Comparison of ENCODE assay signal across 8 mouse cellular contexts in genomic region chr12:40199795-40200402, GRCm38 (mm10). TPM values are rescaled to one million over a fixed set of nuclear protein-coding genes. Genes with fewer than 3 reads are reported as not detected.
DNase-seq lines count a peak whose midpoint lies in the region; ATAC-seq and TF ChIP-seq lines count a peak whose summit lies in the region.

No protein-coding gene starts in this region.

- no peaks in the 10 kb centered on the region for H3K9me3 ChIP-seq in forebrain, embryonic 11.5 days (ENCODE audit: control insufficient read depth, low read length)
- H3K9me3 ChIP-seq in heart, embryonic 14.5 days (ENCODE audit: control insufficient read depth, low read length): no peaks in the 10 kb centered on the region
- no peaks in the 10 kb centered on the region for H3K9me3 ChIP-seq in liver, postnatal 0 days (ENCODE audit: low read length)

- TF ChIP-seq CTCF in liver, postnatal 0 days (IDR thresholded peaks at IDR 0.05; ENCODE audit: low read depth): peak; percentile 84
- peak; percentile 51; the same call in 1 of the 2 replicates for TF ChIP-seq CTCF in olfactory bulb, adult 2 months (IDR thresholded peaks at IDR 0.05; ENCODE audit: insufficient read depth, low read depth, low read length)

- TF ChIP-seq EP300 in liver, postnatal 0 days (IDR thresholded peaks at IDR 0.05; ENCODE audit: low read depth): no peak

- no peak overlapping the region for H3K9ac ChIP-seq in forebrain, embryonic 11.5 days (ENCODE audit: low read length)
- peak overlapping the region; percentile 81 for H3K9ac ChIP-seq in heart, embryonic 14.5 days (ENCODE audit: low read length)
- H3K9ac ChIP-seq in liver, postnatal 0 days (replicated peaks): no peak overlapping the region

- no peak overlapping the region for H3K27ac ChIP-seq in forebrain, embryonic 11.5 days (ENCODE audit: low read depth, low read length)
- H3K27ac ChIP-seq in heart, embryonic 14.5 days (replicated peaks in 1 of 2; ENCODE audit: control insufficient read depth in 1 of 2, insufficient read depth in 1 of 2, low read depth in 2 of 2, low read length in 2 of 2): peak overlapping the region; percentile 94 to 98; a peak in 3 of 4 replicates
- no peak overlapping the region for H3K27ac ChIP-seq in liver, postnatal 0 days (ENCODE audit: low read depth)
- no peak overlapping the region for H3K27ac ChIP-seq in olfactory bulb, adult 2 months (ENCODE audit: insufficient read depth, low read depth, low read length)

- no peak overlapping the region for H3K4me3 ChIP-seq in forebrain, embryonic 11.5 days (ENCODE audit: low read depth, low read length)
- H3K4me3 ChIP-seq in heart, embryonic 14.5 days (ENCODE audit: control insufficient read depth in 1 of 2, insufficient read depth in 1 of 2, low read depth in 1 of 2, low read length in 2 of 2): peak overlapping the region in 1 of 2 experiments; percentile 42; a peak in 2 of 4 replicates
- no peak overlapping the region for H3K4me3 ChIP-seq in liver, postnatal 0 days (ENCODE audit: low read depth, low read length)
- H3K4me3 ChIP-seq in olfactory bulb, adult 2 months (ENCODE audit: insufficient read depth, low read depth, low read length): no peak overlapping the region

- DNase-seq in CD8-positive naive resting alpha-beta T cell, adult 2 months (ENCODE audit: low read depth in 2 of 2, low spot score in 2 of 2): peak; percentile 53 to 70
- peak; percentile 61 to 69 for DNase-seq in adrenal gland, postnatal 36 days
- peak; percentile 69 for DNase-seq in forebrain, embryonic 11.5 days (ENCODE audit: low spot score)
- peak; percentile 68 for DNase-seq in kidney, postnatal 14 days
- DNase-seq in liver, postnatal 0 days: peak; percentile 59
- DNase-seq in thymus, postnatal 10 days (ENCODE audit: low spot score in 2 of 2): peak; percentile 78 to 86

- peaks cover 2% of the 10 kb centered on the region; the same call in 1 of the 2 replicates for H3K36me3 ChIP-seq in forebrain, embryonic 11.5 days (ENCODE audit: control insufficient read depth, insufficient read depth, low read length)
- H3K36me3 ChIP-seq in heart, embryonic 14.5 days (ENCODE audit: control insufficient read depth, insufficient read depth, low read length): peaks cover 43% of the 10 kb centered on the region
- peaks cover 32% of the 10 kb centered on the region for H3K36me3 ChIP-seq in liver, postnatal 0 days (replicated peaks; ENCODE audit: insufficient read depth, low read length)

- no peak overlapping the region for H3K4me2 ChIP-seq in forebrain, embryonic 11.5 days (ENCODE audit: low read depth, low read length, severe bottlenecking)
- peak overlapping the region; percentile 62 for H3K4me2 ChIP-seq in heart, embryonic 14.5 days (ENCODE audit: low read length)
- no peak overlapping the region for H3K4me2 ChIP-seq in liver, postnatal 0 days (ENCODE audit: low read depth, low read length)

- H3K4me1 ChIP-seq in forebrain, embryonic 11.5 days (replicated peaks; ENCODE audit: control insufficient read depth, insufficient read depth, low read length): no peaks in the 10 kb centered on the region
- H3K4me1 ChIP-seq in heart, embryonic 14.5 days (ENCODE audit: control insufficient read depth in 2 of 2, insufficient read depth in 2 of 2, low read length in 2 of 2): 0 out of 4 replicates have a peak, but pooled peaks cover 0 to 4% of the 10 kb centered on the region in 2 experiments
- H3K4me1 ChIP-seq in liver, postnatal 0 days (ENCODE audit: insufficient read depth): no peaks in the 10 kb centered on the region
- H3K4me1 ChIP-seq in olfactory bulb, adult 2 months (ENCODE audit: control insufficient read depth, insufficient read depth, low read length): no peaks in the 10 kb centered on the region

- no peak; the same call in 1 of the 2 replicates for ATAC-seq in forebrain, embryonic 11.5 days (replicated peaks; ENCODE audit: low FRiP score)
- no peak; the same call in 1 of the 2 replicates for ATAC-seq in heart, embryonic 14.5 days (ENCODE audit: insufficient number of reproducible peaks, insufficient read depth, low FRiP score, low read depth)
- ATAC-seq in liver, postnatal 0 days: peak; percentile 60

- no peaks in the 10 kb centered on the region for H3K27me3 ChIP-seq in forebrain, embryonic 11.5 days (ENCODE audit: control insufficient read depth, insufficient read depth, low read length)
- no peaks in the 10 kb centered on the region for H3K27me3 ChIP-seq in heart, embryonic 14.5 days (ENCODE audit: control insufficient read depth, insufficient read depth, low read length)
- H3K27me3 ChIP-seq in liver, postnatal 0 days (ENCODE audit: insufficient read depth, low read length): no peaks in the 10 kb centered on the region

- 51% methylated on average over 7 of the region's 7 CpGs for WGBS in forebrain, embryonic 11.5 days
- WGBS in heart, embryonic 14.5 days: 33% methylated on average over 7 of the region's 7 CpGs
- 46% methylated on average over 7 of the region's 7 CpGs for WGBS in liver, postnatal 0 days (ENCODE audit: insufficient replicate concordance)
- WGBS in olfactory bulb, adult 2 months: 33% methylated on average over 7 of the region's 7 CpGs

- TF ChIP-seq POLR2A in olfactory bulb, adult 2 months (IDR thresholded peaks at IDR 0.05; ENCODE audit: insufficient read depth, low read depth, low read length): no peak

RNA-seq across cellular contexts. Expression of gene Lsmem1, which starts 0.6 kb away (rescaled TPM):
- total RNA-seq in adrenal gland, postnatal 36 days (2021): not detected
- not detected in 2 replicates for polyA plus RNA-seq in forebrain, embryonic 11.5 days (2014; fragmentation: Nextera tagmentation; extraction: Ambion mirVana)
- 39.3 and 41.1 TPM in 2 replicates for polyA plus RNA-seq in heart, embryonic 14.5 days (2014; fragmentation: Nextera tagmentation; extraction: Ambion mirVana)
- polyA plus RNA-seq in liver, postnatal 0 days (2015; fragmentation: Nextera tagmentation; extraction: Ambion mirVana): 0.24 TPM in 1 of 2 replicates, not detected in the other
- polyA plus RNA-seq in olfactory bulb, adult 2 months (2012; ENCODE audit: insufficient read depth, insufficient read length, low replicate concordance, missing spikeins): not detected in 2 replicates

RNA-seq across cellular contexts. Expression of gene Ifrd1, which starts 48.4 kb away (rescaled TPM):
- 100 to 1,000 TPM; 150 to 205 TPM for total RNA-seq in adrenal gland, postnatal 36 days (2021)
- 200 and 201 TPM in 2 replicates for polyA plus RNA-seq in forebrain, embryonic 11.5 days (2014; fragmentation: Nextera tagmentation; extraction: Ambion mirVana)
- 93.7 and 95.7 TPM in 2 replicates for polyA plus RNA-seq in heart, embryonic 14.5 days (2014; fragmentation: Nextera tagmentation; extraction: Ambion mirVana)
- 47.1 and 50.4 TPM in 2 replicates for polyA plus RNA-seq in liver, postnatal 0 days (2015; fragmentation: Nextera tagmentation; extraction: Ambion mirVana)
- polyA plus RNA-seq in olfactory bulb, adult 2 months (2012; ENCODE audit: insufficient read depth, insufficient read length, low replicate concordance, missing spikeins): not detected in 2 replicates

Comparison
In these comparisons a context has a peak if more than half of its experiments do, and no peak if none do; other contexts are left out.
1. H3K27ac ChIP-seq: peak in heart, embryonic 14.5 days (2 of 2); none in forebrain, embryonic 11.5 days (single experiment), liver, postnatal 0 days (single experiment) and olfactory bulb, adult 2 months (single experiment).
2. RNA of gene Lsmem1, which starts 0.6 kb away (polyA plus RNA-seq): 39.3 to 41.1 TPM in heart, embryonic 14.5 days; 0.24 TPM in liver, postnatal 0 days, not detected in forebrain, embryonic 11.5 days and not detected in olfactory bulb, adult 2 months; every median in the first group is over 10 times any median in the second.
3. Peak in every context shown above with its lines, with median percentiles within 50 percentile points of each other: DNase-seq.